Mouse (Mus musculus) neural tube, embryonic 11.5 days (tissue): ENCODE data around the gene Gm20379. TPM values are rescaled to one million over a fixed set of nuclear protein-coding genes. Genes with fewer than 3 reads are reported as not detected.

Source experiments
- ATAC-seq: fragments of 200-750 bp; cut with Nextera tagmentation; 2 replicates; pipeline ENCODE4 v1.8.0; 2017; ENCODE audit warnings: moderate number of reproducible peaks, mild to moderate bottlenecking, moderate TSS enrichment, moderate library complexity; ENCODE audit not compliant: insufficient read depth, low FRiP score, low TSS enrichment
- DNase-seq: peaks from one replicate; pipeline ENCODE4 v3.0.0-alpha.2; 2015; ENCODE audit warnings: low spot score
- H3K27ac ChIP-seq: fragments of 300-500 bp; sonication (generic); 2 replicates; pipeline ENCODE4 v1.5.1; 2014; ENCODE audit warnings: low read depth, mild to moderate bottlenecking, low read length
- H3K27me3 ChIP-seq: fragments of 300-500 bp; sonication (generic); 2 replicates; pipeline ENCODE4 v1.6.1; 2014; ENCODE audit warnings: mild to moderate bottlenecking, low read length, mixed read lengths; ENCODE audit not compliant: control insufficient read depth, insufficient read depth
- H3K36me3 ChIP-seq: fragments of 300-500 bp; sonication (generic); 2 replicates; pipeline ENCODE4 v1.6.1; 2014; ENCODE audit warnings: mild to moderate bottlenecking, low read length, moderate library complexity, mixed read lengths; ENCODE audit not compliant: control insufficient read depth, insufficient read depth
- H3K4me1 ChIP-seq: fragments of 300-500 bp; sonication (generic); 2 replicates; pipeline ENCODE4 v1.6.1; 2014; ENCODE audit warnings: low read length, mixed read lengths; ENCODE audit not compliant: control insufficient read depth, insufficient read depth
- H3K4me2 ChIP-seq: fragments of 300-500 bp; sonication (generic); 2 replicates; pipeline ENCODE4 v1.6.1; 2014; ENCODE audit warnings: low read depth, mild to moderate bottlenecking, moderate library complexity
- H3K4me3 ChIP-seq: fragments of 300-500 bp; sonication (generic); 2 replicates; pipeline ENCODE4 v1.5.1; 2014; ENCODE audit warnings: low read depth, low read length
- H3K9ac ChIP-seq: fragments of 300-500 bp; sonication (generic); 2 replicates; pipeline ENCODE4 v1.6.1; 2014; ENCODE audit warnings: mild to moderate bottlenecking, low read length
- H3K9me3 ChIP-seq: fragments of 300-500 bp; sonication (generic); 2 replicates; pipeline ENCODE4 v1.6.1; 2016; ENCODE audit warnings: low read length; ENCODE audit not compliant: control insufficient read depth
- WGBS: fragments of 180-500 bp; shearing (Covaris S2); extraction: QIAGEN DNeasy Blood & Tissue Kit; methylation state at CpG from one replicate; pipeline ENCODE4 v1.1.7; 2014; 5-methylcytosine and 5-hydroxymethylcytosine counted together
- polyA plus RNA-seq: library from polyadenylated mRNA; unstranded; fragments of >200 nt; fragmentation: Nextera tagmentation; extraction: Ambion mirVana; gene quantifications from 2 replicates; pipeline ENCODE4 v1.2.1, GENCODE M21; 2014

Gene Gm20379
- polyA plus RNA-seq, 1 experiment from 2014 or later: 0.45 TPM

DNA sequence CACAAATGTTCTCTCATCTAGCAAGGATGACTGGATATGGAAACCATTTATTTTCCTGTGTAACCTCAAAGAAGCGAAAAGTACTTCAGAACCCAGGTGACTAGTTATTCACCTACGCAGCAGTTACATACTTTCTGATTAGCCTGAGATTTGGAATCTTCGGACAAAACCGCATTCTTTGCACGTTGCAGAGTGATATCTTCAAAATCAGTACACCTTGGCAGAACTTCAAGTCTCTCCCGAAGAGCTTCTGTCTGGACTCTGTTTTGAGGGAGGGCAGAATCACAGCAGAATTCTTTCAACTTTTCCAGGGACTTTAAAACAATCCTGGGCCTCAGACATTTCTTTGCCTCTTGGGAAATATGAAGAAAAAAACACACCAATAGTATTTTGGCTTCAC lies 45.3 kb downstream of the Gm20379 start:
- H3K4me1 ChIP-seq: peaks cover 5% of the 10 kb centered on the region; the same call in 1 of the 2 replicates
- DNase-seq (no peak), ATAC-seq (no peak)
- no peak overlapping the region for H3K9ac ChIP-seq
- no peak overlapping the region for H3K4me2 ChIP-seq
- H3K36me3 ChIP-seq: no peaks in the 10 kb centered on the region; the same call in 1 of the 2 replicates
- no peak overlapping the region for H3K4me3 ChIP-seq
- H3K9me3 ChIP-seq: no peaks in the 10 kb centered on the region
- WGBS: 94% methylated on average over 6 of the region's 6 CpGs
- H3K27ac ChIP-seq: no peak overlapping the region
- no peaks in the 10 kb centered on the region for H3K27me3 ChIP-seq

DNA sequence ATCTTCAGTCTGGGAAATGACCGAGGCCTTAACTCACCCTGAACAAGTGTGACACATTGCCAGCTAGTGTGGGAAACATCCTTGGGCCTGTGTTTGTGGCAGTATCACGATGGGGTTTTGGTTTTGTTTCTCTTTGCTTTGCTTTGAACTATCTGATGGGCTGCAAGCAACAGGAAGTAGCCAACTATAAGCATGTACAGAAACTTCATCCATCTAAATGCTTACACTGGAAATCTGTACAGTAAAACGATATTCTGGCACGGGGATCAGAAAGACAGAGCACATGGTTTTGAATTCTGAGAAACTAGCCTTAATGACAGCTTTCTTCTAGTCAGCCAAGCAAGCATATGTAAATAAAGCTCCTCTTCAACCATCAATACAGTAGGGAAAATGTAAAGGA lies 48.2 kb downstream of the Gm20379 start:
- H3K4me2 ChIP-seq: peak overlapping the region; percentile 47
- H3K9me3 ChIP-seq: no peaks in the 10 kb centered on the region
- no peak overlapping the region for H3K27ac ChIP-seq
- peak overlapping the region; percentile 61 for H3K4me3 ChIP-seq
- DNase-seq: no peak
- no peak for ATAC-seq
- H3K4me1 ChIP-seq: peaks cover 5% of the 10 kb centered on the region; the same call in 1 of the 2 replicates
- H3K27me3 ChIP-seq: no peaks in the 10 kb centered on the region
- WGBS: 27% methylated on average over 4 of the region's 4 CpGs
- no peaks in the 10 kb centered on the region; the same call in 1 of the 2 replicates for H3K36me3 ChIP-seq
- H3K9ac ChIP-seq: peak overlapping the region; percentile 2; the same call in 1 of the 2 replicates

DNA sequence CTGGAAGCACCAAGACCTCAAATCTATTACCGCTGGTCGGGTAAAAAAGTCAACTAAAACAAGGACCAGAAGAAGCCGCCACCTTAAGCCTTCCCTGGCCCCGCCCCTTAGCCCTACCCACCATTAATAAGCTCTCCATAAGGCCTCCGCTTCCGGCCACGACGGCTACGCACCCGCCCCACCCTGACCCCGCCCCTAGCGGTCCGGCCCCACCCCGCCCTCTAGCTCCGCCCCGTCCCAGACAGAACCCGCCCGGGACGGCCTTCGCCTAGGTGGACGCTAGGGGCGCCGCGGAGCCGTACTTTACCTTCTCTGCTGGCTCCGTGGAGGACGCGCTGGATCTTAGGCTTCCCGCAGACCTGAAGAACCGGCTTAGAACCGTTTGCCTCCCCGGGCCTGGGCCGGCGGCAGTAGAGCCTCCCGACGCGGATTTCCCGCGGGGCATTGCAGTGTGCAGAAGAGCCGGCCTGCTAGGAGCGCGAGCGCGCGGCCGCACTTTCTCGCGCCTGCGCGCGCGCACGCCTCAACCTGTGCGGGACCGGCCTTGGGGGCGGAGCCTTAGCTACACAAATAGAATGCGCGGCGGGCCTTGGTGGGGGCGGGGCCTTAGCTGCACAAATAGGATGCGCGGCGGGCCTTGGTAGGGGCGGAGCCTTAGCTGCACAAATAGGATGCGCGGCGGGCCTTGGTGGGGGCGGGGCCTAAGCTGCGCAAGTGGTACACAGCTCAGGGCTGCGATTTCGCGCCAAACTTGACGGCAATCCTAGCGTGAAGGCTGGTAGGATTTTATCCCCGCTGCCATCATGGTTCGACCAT lies 48.9 kb downstream of the Gm20379 start, which contains the start of the genes Dhfr and Msh3:
Dhfr (plus strand) TSS at position 271 of the 816 bp plus-strand sequence.
Msh3 (minus strand) TSS at position 548 of the 816 bp plus-strand sequence.
- ATAC-seq (peak; percentile 98), DNase-seq (peak; percentile 99)
- 0% methylated on average over 72 of the region's 76 CpGs for WGBS
- Histone ChIP-seq H3K9ac (peak within 1 kb of the TSS; percentile 65), H3K4me2 (peak within 1 kb of the TSS; percentile 87), H3K27me3 (no peaks in the 10 kb centered on the region), H3K4me3 (peak within 1 kb of the TSS; percentile 61), H3K9me3 (no peaks in the 10 kb centered on the region), H3K4me1 (peaks cover 5% of the 10 kb centered on the region; the same call in 1 of the 2 replicates), H3K27ac (peak within 1 kb of the TSS; percentile 67), H3K36me3 (no peaks in the 10 kb centered on the region; the same call in 1 of the 2 replicates)

DNA sequence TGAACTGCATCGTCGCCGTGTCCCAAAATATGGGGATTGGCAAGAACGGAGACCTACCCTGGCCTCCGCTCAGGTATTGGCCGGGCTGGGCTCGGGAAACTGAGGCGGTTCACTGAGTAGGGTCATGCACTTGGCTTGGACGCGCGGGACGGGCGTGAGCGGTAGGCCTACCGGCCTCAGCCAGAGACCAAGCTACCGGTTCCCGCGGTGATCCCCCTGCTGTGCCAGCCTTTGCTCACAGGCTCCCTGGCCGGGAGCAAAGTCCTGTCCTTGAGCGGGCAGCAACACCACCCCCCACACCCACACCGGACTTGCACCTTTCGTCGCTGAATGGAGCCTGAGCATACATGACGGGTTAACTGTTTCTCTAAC lies 49.5 kb downstream of the Gm20379 start:
- no peaks in the 10 kb centered on the region for H3K27me3 ChIP-seq
- peak overlapping the region; percentile 65 for H3K9ac ChIP-seq
- H3K27ac ChIP-seq: no peak overlapping the region
- H3K4me3 ChIP-seq: peak overlapping the region; percentile 61
- no peaks in the 10 kb centered on the region for H3K9me3 ChIP-seq
- peak overlapping the region; percentile 87 for H3K4me2 ChIP-seq
- peaks cover 5% of the 10 kb centered on the region; the same call in 1 of the 2 replicates for H3K4me1 ChIP-seq
- 0% methylated on average over 24 of the region's 24 CpGs for WGBS
- H3K36me3 ChIP-seq: no peaks in the 10 kb centered on the region; the same call in 1 of the 2 replicates
- ATAC-seq: peak; percentile 58
- no peak for DNase-seq

DNA sequence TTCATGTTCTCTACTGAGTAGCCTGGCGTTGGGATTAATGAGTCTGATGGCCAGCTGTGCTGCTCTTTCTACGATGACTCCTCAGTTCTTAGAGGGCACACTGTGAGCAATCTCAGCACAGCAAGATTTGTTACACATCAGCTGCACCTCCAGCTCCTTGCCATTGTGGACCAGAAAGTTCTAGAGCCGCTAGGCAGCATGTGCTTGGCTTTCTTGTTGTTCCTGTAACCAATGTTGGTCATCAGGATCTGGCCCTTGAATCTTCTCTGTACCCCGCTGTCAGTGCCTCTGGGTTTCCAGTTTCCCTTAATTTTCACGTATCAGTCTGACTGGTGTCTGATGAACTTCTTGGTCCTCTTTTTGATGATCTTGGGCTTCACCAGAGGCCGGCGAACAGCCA lies 50.6 kb downstream of the Gm20379 start:
- 75% methylated on average over 7 of the region's 7 CpGs for WGBS
- DNase-seq (no peak), ATAC-seq (no peak)
- Histone ChIP-seq H3K4me2 (peak overlapping the region; percentile 87), H3K36me3 (no peaks in the 10 kb centered on the region; the same call in 1 of the 2 replicates), H3K9ac (no peak overlapping the region), H3K27me3 (no peaks in the 10 kb centered on the region), H3K9me3 (no peaks in the 10 kb centered on the region), H3K27ac (no peak overlapping the region), H3K4me3 (peak overlapping the region; percentile 61), H3K4me1 (peaks cover 5% of the 10 kb centered on the region; the same call in 1 of the 2 replicates)

Other genes with a start within 250 kb of the Gm20379 start
- gene Rasgrf2, start 174.3 kb upstream of the Gm20379 start, polyA plus RNA-seq: 0.04 TPM in 2 replicates
- 19.8 and 21.2 TPM in 2 replicates for gene Dhfr, start 48.7 kb downstream of the Gm20379 start, polyA plus RNA-seq
- 38.8 and 39.7 TPM in 2 replicates for gene Msh3, start 49.0 kb downstream of the Gm20379 start, polyA plus RNA-seq
- gene Ankrd34b, start 119.9 kb downstream of the Gm20379 start, polyA plus RNA-seq: 0.09 and 0.21 TPM in 2 replicates
- gene Fam151b, start 178.0 kb downstream of the Gm20379 start, polyA plus RNA-seq: 0.25 TPM in 1 of 2 replicates, not detected in the other
- gene Zfyve16, start 224.9 kb downstream of the Gm20379 start, polyA plus RNA-seq: 13.4 and 14.7 TPM in 2 replicates